Comparison of ENCODE assay signal across 8 mouse cellular contexts in the genomic region with DNA sequence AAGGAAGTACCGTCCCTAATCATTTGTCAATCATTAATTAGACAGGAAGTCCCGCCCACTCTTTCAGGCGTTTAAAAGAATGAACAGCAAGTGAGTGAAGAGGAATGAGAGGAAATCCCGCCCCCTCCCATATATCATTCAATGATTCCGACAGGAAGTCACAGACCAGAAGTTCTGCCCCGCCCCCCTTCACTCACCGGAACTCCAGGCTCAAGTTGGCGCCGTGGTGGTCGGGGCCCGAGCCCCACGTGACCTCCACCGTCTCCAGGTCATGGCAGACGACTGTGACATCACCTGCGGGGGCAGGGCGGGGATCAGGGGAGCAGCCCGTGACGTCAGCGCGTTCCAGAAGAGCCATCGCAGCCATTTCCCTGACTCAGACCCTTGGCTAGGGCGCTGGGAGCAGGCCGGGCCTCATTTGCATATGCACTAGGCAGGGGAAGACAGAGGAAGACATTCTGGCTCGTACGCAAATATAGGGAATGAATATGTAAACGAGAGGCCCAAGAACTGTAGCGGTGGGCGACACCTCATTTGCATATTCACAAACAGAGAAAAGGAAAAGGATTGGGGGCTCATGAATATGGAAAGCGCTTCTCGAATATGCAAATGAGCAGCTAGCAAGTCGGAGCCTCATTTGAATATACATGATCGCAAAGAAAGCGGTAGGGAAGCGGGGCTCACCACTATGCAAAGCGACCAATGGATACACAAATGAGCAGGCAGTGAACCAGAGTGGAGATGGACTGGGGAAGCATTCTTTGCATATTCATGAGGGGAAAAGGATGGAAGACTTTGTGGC. TPM values are rescaled to one million over a fixed set of nuclear protein-coding genes. Genes with fewer than 3 reads are reported as not detected.
DNase-seq lines count a peak whose midpoint lies in the region; ATAC-seq and TF ChIP-seq lines count a peak whose summit lies in the region.

No protein-coding gene starts in this region.

- no peak for TF ChIP-seq RAD21 in CH12.LX (IDR thresholded peaks at IDR 0.05; ENCODE audit: low read depth, low read length)

- dilution Hi-C loops in CH12.LX (cut with MboI; ENCODE audit: extremely low pct_ligation_motif_present, extremely low pct_unique_long_range_greater_than_20kb, low sequenced_read_pairs) = no loop called here

- TF ChIP-seq EP300 in CH12.LX (IDR thresholded peaks at IDR 0.05; ENCODE audit: low read length) = no peak; the same call in 1 of the 2 replicates
- TF ChIP-seq EP300 in stomach, postnatal 0 days (optimal IDR thresholded peaks at IDR 0.05) = no peak

- peaks cover 31 to 38% of the 10 kb centered on the region in 2 experiments for H3K36me3 ChIP-seq in CH12.LX (replicated peaks in 1 of 2; ENCODE audit: control insufficient read depth in 1 of 2, insufficient read depth in 1 of 2, low read length in 1 of 2)
- peaks cover 11% of the 10 kb centered on the region; the same call in 1 of the 2 replicates for H3K36me3 ChIP-seq in heart, embryonic 15.5 days
- H3K36me3 ChIP-seq in liver, embryonic 12.5 days = peaks cover 34% of the 10 kb centered on the region
- H3K36me3 ChIP-seq in stomach, postnatal 0 days (ENCODE audit: control insufficient read depth, insufficient read depth, low read length) = no peaks in the 10 kb centered on the region

- TF ChIP-seq POLR2A in CH12.LX (IDR thresholded peaks at IDR 0.05; ENCODE audit: low read depth, low read length) = no peak; the same call in 1 of the 2 replicates

- H3K9me3 ChIP-seq in CH12.LX (replicated peaks; ENCODE audit: low read length) = peaks cover 37% of the 10 kb centered on the region
- H3K9me3 ChIP-seq in heart, embryonic 15.5 days (replicated peaks) = peaks cover 21% of the 10 kb centered on the region
- H3K9me3 ChIP-seq in liver, embryonic 12.5 days (replicated peaks) = peaks cover 44% of the 10 kb centered on the region
- peaks cover 19% of the 10 kb centered on the region for H3K9me3 ChIP-seq in stomach, postnatal 0 days (ENCODE audit: control insufficient read depth, low read length)

- in situ Hi-C loops in CH12.LX (cut with MboI; ENCODE audit: low pct_ligation_motif_present, low pct_unique_long_range_greater_than_20kb, low sequenced_read_pairs) = no loop called here

- 0 out of 2 replicates have a peak overlapping the region, but pooled peaks have one; percentile 30 for H3K4me2 ChIP-seq in CH12.LX (ENCODE audit: insufficient read depth, low read depth, poor library complexity, severe bottlenecking)
- peak overlapping the region; percentile 79 for H3K4me2 ChIP-seq in heart, embryonic 15.5 days
- peak overlapping the region; percentile 82 for H3K4me2 ChIP-seq in liver, embryonic 12.5 days
- H3K4me2 ChIP-seq in stomach, postnatal 0 days (replicated peaks; ENCODE audit: low read depth) = peak overlapping the region; percentile 49

- TF ChIP-seq CTCF in CH12.LX (conservative IDR thresholded peaks at IDR 0.05 in 1 of 2, IDR thresholded peaks at IDR 0.05 in 1 of 2; ENCODE audit: low read depth in 2 of 2, low read length in 2 of 2) = no peak
- no peak for TF ChIP-seq CTCF in stomach, postnatal 0 days (IDR thresholded peaks at IDR 0.05; ENCODE audit: low read depth)

- peak; percentile 72 for ATAC-seq in heart, embryonic 15.5 days (replicated peaks; ENCODE audit: insufficient number of reproducible peaks, insufficient read depth, low FRiP score, low read depth)
- ATAC-seq in liver, embryonic 12.5 days = peak; percentile 59
- peak; percentile 84 for ATAC-seq in stomach, postnatal 0 days (ENCODE audit: low FRiP score, low TSS enrichment)

- peak overlapping the region; percentile 100 for H3K27ac ChIP-seq in CH12.LX (ENCODE audit: insufficient read depth, low read depth)
- H3K27ac ChIP-seq in heart, embryonic 15.5 days = peak overlapping the region; percentile 96
- peak overlapping the region; percentile 88 for H3K27ac ChIP-seq in liver, embryonic 12.5 days
- peak overlapping the region; percentile 94 for H3K27ac ChIP-seq in stomach, postnatal 0 days (replicated peaks)

- H3K79me2 ChIP-seq in CH12.LX (replicated peaks; ENCODE audit: control insufficient read depth, extremely low read depth, insufficient read depth, poor library complexity, severe bottlenecking) = no peaks in the 10 kb centered on the region

- H3K4me3 ChIP-seq in CH12.LX (replicated peaks in 1 of 3; ENCODE audit: low read depth in 2 of 3, low read length in 2 of 3, poor library complexity in 1 of 3) = peak overlapping the region; percentile 38 to 58 (median 57)
- peak overlapping the region; percentile 73 for H3K4me3 ChIP-seq in heart, embryonic 15.5 days
- peak overlapping the region; percentile 71 for H3K4me3 ChIP-seq in liver, embryonic 12.5 days
- H3K4me3 ChIP-seq in stomach, postnatal 0 days (ENCODE audit: low read depth, low read length) = peak overlapping the region; percentile 59

- no peak overlapping the region; the same call in 1 of the 2 replicates for H3K9ac ChIP-seq in CH12.LX (ENCODE audit: insufficient read depth, low read depth)
- H3K9ac ChIP-seq in heart, embryonic 15.5 days = 0 out of 2 replicates have a peak overlapping the region, but pooled peaks have one; percentile 21
- H3K9ac ChIP-seq in liver, embryonic 12.5 days = 0 out of 2 replicates have a peak overlapping the region, but pooled peaks have one; percentile 35
- H3K9ac ChIP-seq in stomach, postnatal 0 days (ENCODE audit: low read length) = 0 out of 2 replicates have a peak overlapping the region, but pooled peaks have one; percentile 43

- DNase-seq in CH12.LX (ENCODE audit: extremely low read depth) = peak; percentile 98
- peak; percentile 39 for DNase-seq in c-Kit-negative CD71-positive TER-119-positive erythroid progenitor cells, embryonic 14.5 days (ENCODE audit: low read depth, low spot score)
- DNase-seq in fat pad, adult 2 months (ENCODE audit: extremely low read depth, low read depth, low spot score) = peak; percentile 97
- DNase-seq in kidney, postnatal 14 days = peak; percentile 96
- peak; percentile 97 to 98 for DNase-seq in natural killer cell, adult 2 months (ENCODE audit: low spot score in 2 of 2)
- DNase-seq in stomach, postnatal 0 days (ENCODE audit: low spot score) = peak; percentile 95

- WGBS in heart, embryonic 15.5 days = under 1% methylated on average over 35 of the region's 35 CpGs
- 1% methylated on average over 35 of the region's 35 CpGs for WGBS in liver, embryonic 12.5 days (ENCODE audit: insufficient replicate concordance)
- WGBS in stomach, postnatal 0 days = under 1% methylated on average over 35 of the region's 35 CpGs

- no peaks in the 10 kb centered on the region for H3K27me3 ChIP-seq in CH12.LX (replicated peaks)
- no peaks in the 10 kb centered on the region for H3K27me3 ChIP-seq in heart, embryonic 15.5 days
- no peaks in the 10 kb centered on the region for H3K27me3 ChIP-seq in liver, embryonic 12.5 days (replicated peaks)
- H3K27me3 ChIP-seq in stomach, postnatal 0 days (ENCODE audit: control insufficient read depth, insufficient read depth, low read length) = no peaks in the 10 kb centered on the region

- no peaks in the 10 kb centered on the region; a peak in 1 of 4 replicates for H3K4me1 ChIP-seq in CH12.LX (ENCODE audit: control insufficient read depth in 1 of 2, insufficient read depth in 2 of 2)
- H3K4me1 ChIP-seq in heart, embryonic 15.5 days (replicated peaks) = 0 out of 2 replicates have a peak, but pooled peaks cover 4% of the 10 kb centered on the region
- peaks cover 17% of the 10 kb centered on the region for H3K4me1 ChIP-seq in liver, embryonic 12.5 days
- no peaks in the 10 kb centered on the region for H3K4me1 ChIP-seq in stomach, postnatal 0 days (replicated peaks; ENCODE audit: control insufficient read depth, insufficient read depth)

TF ChIP-seq in CH12.LX, 34 proteins besides CTCF, POLR2A, EP300 and RAD21:
- TF ChIP-seq GABPA (IDR thresholded peaks at IDR 0.05; ENCODE audit: insufficient replicate concordance, low read depth, low read length) (peak; percentile 50), USF1 (IDR thresholded peaks at IDR 0.05; ENCODE audit: low read depth, low read length) (peak; percentile 92), IRF4 (IDR thresholded peaks at IDR 0.05; ENCODE audit: low read depth, low read length) (peak; percentile 18; the same call in 1 of the 2 replicates), CHD2 (IDR thresholded peaks at IDR 0.05; ENCODE audit: low read length) (0 out of 2 replicates have a peak, but pooled peaks have one; percentile 10), ZC3H11A (IDR thresholded peaks at IDR 0.05; ENCODE audit: low read depth, low read length) (no peak), CHD1 (IDR thresholded peaks at IDR 0.05; ENCODE audit: low read depth, low read length) (no peak), MAX (IDR thresholded peaks at IDR 0.05; ENCODE audit: low read length) (peak; percentile 84; the same call in 1 of the 2 replicates), TBP (conservative IDR thresholded peaks at IDR 0.05; ENCODE audit: low read depth, low read length) (0 out of 2 replicates have a peak, but pooled peaks have one; percentile 23), MAFK (IDR thresholded peaks at IDR 0.05; ENCODE audit: insufficient replicate concordance, low read length) (0 out of 2 replicates have a peak, but pooled peaks have one; percentile 14), TCF12 (IDR thresholded peaks at IDR 0.05; ENCODE audit: low read depth, low read length) (peak; percentile 40), HCFC1 (IDR thresholded peaks at IDR 0.05; ENCODE audit: low read depth, low read length) (peak; percentile 74), SMC3 (IDR thresholded peaks at IDR 0.05; ENCODE audit: low read depth, low read length) (no peak), MXI1 (IDR thresholded peaks at IDR 0.05; ENCODE audit: low read depth, low read length) (no peak; the same call in 1 of the 2 replicates), UBTF (IDR thresholded peaks at IDR 0.05; ENCODE audit: low read depth, low read length) (no peak), SIN3A (IDR thresholded peaks at IDR 0.05; ENCODE audit: low read length) (peak; percentile 62; the same call in 1 of the 2 replicates), ETS1 (conservative IDR thresholded peaks at IDR 0.05; ENCODE audit: low read depth, low read length) (peak; percentile 81), BHLHE40 (IDR thresholded peaks at IDR 0.05; ENCODE audit: low read depth, low read length) (peak; percentile 87), POLR2AphosphoS2 (IDR thresholded peaks at IDR 0.05; ENCODE audit: low read depth, low read length) (no peak), USF2 (conservative IDR thresholded peaks at IDR 0.05; ENCODE audit: low read depth, low read length) (peak; percentile 82)
TF ChIP-seq in CH12.LX: peak in this region for 13.

RNA-seq across cellular contexts. Expression of a gene that starts 1.3 kb away (rescaled TPM):
- total RNA-seq in CH12.LX (2012; rRNA removed) = 25.4 and 32.5 TPM in 2 replicates
- total RNA-seq in CH12.LX (2014; rRNA removed) = 9.3 and 10.5 TPM in 2 replicates
- polyA plus RNA-seq in CH12.LX (2012; ENCODE audit: insufficient read length, low read depth) = 22.2 and 22.6 TPM in 2 replicates
- 8.0 and 11.1 TPM in 2 replicates for polyA plus RNA-seq in heart, embryonic 15.5 days (2015; fragmentation: Nextera tagmentation; extraction: Ambion mirVana)
- 7.2 and 7.6 TPM in 2 replicates for polyA plus RNA-seq in liver, embryonic 12.5 days (2016; fragmentation: Nextera tagmentation; extraction: Ambion mirVana)
- 8.7 and 9.9 TPM in 2 replicates for polyA plus RNA-seq in stomach, postnatal 0 days (2015; fragmentation: Nextera tagmentation; extraction: Ambion mirVana)

Comparison
In these comparisons a context has a peak if more than half of its experiments do, and no peak if none do; other contexts are left out.
1. Peak in every context shown above with its lines: DNase-seq, ATAC-seq, H3K4me3 ChIP-seq and H3K27ac ChIP-seq.
2. DNase-seq: peak in every context shown above with its lines; median percentile 98 in CH12.LX; 98 in natural killer cell, adult 2 months; 97 in fat pad, adult 2 months; 96 in kidney, postnatal 14 days; 95 in stomach, postnatal 0 days; 39 in c-Kit-negative CD71-positive TER-119-positive erythroid progenitor cells, embryonic 14.5 days.
3. H3K4me2 ChIP-seq: peak in every context shown above with its lines; median percentile 82 in liver, embryonic 12.5 days; 79 in heart, embryonic 15.5 days; 49 in stomach, postnatal 0 days; 30 in CH12.LX.